Mouse (Mus musculus) liver, embryonic 14.5 days (tissue): ENCODE data around the gene Kcnma1. TPM values are rescaled to one million over a fixed set of nuclear protein-coding genes. Genes with fewer than 3 reads are reported as not detected.

ENCODE experiments used
- ATAC-seq: fragments of 200-750 bp; cut with Nextera tagmentation; 2 replicates; pipeline ENCODE4 v1.8.0; 2017; ENCODE audit warnings: moderate number of reproducible peaks, mild to moderate bottlenecking, moderate library complexity; ENCODE audit not compliant: insufficient read depth
- DNase-seq, 3 experiments: peaks; one replicate each; pipeline ENCODE4 v3.0.0-alpha.2; 2012 to 2013; ENCODE audit warnings: low read depth in 3 of 3, low spot score in 3 of 3
- H3K27ac ChIP-seq: fragments of 300-500 bp; sonication (generic); 2 replicates; pipeline ENCODE4 v1.5.1; 2014; ENCODE audit warnings: moderate library complexity, mild to moderate bottlenecking, control low read depth, inconsistent platforms
- H3K27me3 ChIP-seq: fragments of 300-500 bp; sonication (generic); 2 replicates; pipeline ENCODE4 v1.6.1; 2014; ENCODE audit warnings: mild to moderate bottlenecking, low read length, moderate library complexity; ENCODE audit not compliant: control insufficient read depth, insufficient read depth
- H3K36me3 ChIP-seq: fragments of 300-500 bp; sonication (generic); replicated peaks from 2 replicates; pipeline ENCODE4 v1.6.1; 2014; ENCODE audit warnings: low read depth; ENCODE audit not compliant: control insufficient read depth, insufficient read depth
- H3K4me1 ChIP-seq, 2 experiments: fragments of 200-500 bp in 1 of 2; fragments of 300-500 bp in 1 of 2; sonication (generic) in 1 of 2; replicated peaks; 2 replicates each; pipeline ENCODE4 v1.6.1; 2012 to 2014; ENCODE audit warnings: antibody characterized with exemption in 1 of 2, inconsistent platforms in 1 of 2, low read length in 1 of 2; ENCODE audit not compliant: control insufficient read depth in 2 of 2, insufficient read depth in 2 of 2
- H3K4me2 ChIP-seq: fragments of 300-500 bp; sonication (generic); 2 replicates; pipeline ENCODE4 v1.6.1; 2014; ENCODE audit warnings: low read depth, mild to moderate bottlenecking, control low read depth, moderate library complexity
- H3K4me3 ChIP-seq, 2 experiments: fragments of 200-500 bp in 1 of 2; fragments of 300-500 bp in 1 of 2; sonication (generic) in 1 of 2; 2 replicates each; pipeline ENCODE4 v1.5.1; 2012 to 2014; ENCODE audit warnings: low read depth in 2 of 2, low read length in 2 of 2, mild to moderate bottlenecking in 2 of 2, control low read depth in 1 of 2, inconsistent platforms in 1 of 2, moderate library complexity in 1 of 2; ENCODE audit not compliant: insufficient read depth in 1 of 2
- H3K9ac ChIP-seq: fragments of 300-500 bp; sonication (generic); replicated peaks from 2 replicates; pipeline ENCODE4 v1.6.1; 2014; ENCODE audit warnings: mild to moderate bottlenecking, control low read depth, moderate library complexity
- H3K9me3 ChIP-seq: fragments of 300-500 bp; sonication (generic); 2 replicates; pipeline ENCODE4 v1.6.1; 2016; ENCODE audit warnings: low read length, mixed read lengths; ENCODE audit not compliant: control insufficient read depth
- CTCF ChIP-seq: IDR thresholded peaks from 2 replicates; pipeline ENCODE4 v1.5.1; 2016; ENCODE audit warnings: antibody characterized with exemption, low read depth, control low read depth
- EP300 ChIP-seq: IDR thresholded peaks from 2 replicates; pipeline ENCODE4 v1.6.1; 2016; ENCODE audit warnings: antibody characterized with exemption, low read depth
- WGBS: fragments of 180-500 bp; shearing (Covaris S2); extraction: QIAGEN DNeasy Blood & Tissue Kit; methylation state at CpG from one replicate; pipeline ENCODE4 v1.1.7; 2014; ENCODE audit not compliant: insufficient replicate concordance; 5-methylcytosine and 5-hydroxymethylcytosine counted together
- polyA plus RNA-seq, 2 experiments: library from polyadenylated mRNA; depleted of rRNA in 1 of 2; stranded (reverse) in 1 of 2; unstranded in 1 of 2; fragments of >200 nt; fragmentation: Nextera tagmentation in 1 of 2; extraction: Ambion mirVana in 1 of 2; gene quantifications; 2 replicates each; pipeline versions ENCODE4 v1.2.1 to v1.2.3; 2012 to 2014

The Kcnma1 gene
- polyA plus RNA-seq, 2 experiments, result 0.03 TPM; not detected in 1

DNA sequence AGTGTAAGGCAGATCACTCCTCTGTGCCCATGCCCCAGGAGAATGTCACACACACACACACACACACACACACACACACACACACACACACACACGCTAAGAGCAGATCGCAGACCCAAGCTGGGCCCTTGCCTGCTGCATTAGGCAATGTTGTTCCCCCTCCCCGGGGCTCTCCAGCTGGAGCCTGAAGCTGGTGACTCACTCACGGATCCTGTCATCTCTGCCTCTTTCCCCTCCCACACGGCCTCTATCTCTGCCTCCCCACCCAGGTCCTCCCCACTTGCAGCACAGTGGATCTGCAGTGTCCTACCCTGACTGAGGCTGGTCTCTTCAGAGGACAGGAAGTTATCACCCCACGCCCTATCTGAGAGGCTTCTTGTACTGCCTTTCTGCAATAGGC is 128.8 kb downstream of the Kcnma1 start:
- no peaks in the 10 kb centered on the region for H3K27me3 ChIP-seq
- H3K4me2 ChIP-seq, result no peak overlapping the region
- H3K36me3 ChIP-seq, result no peaks in the 10 kb centered on the region
- no peaks in the 10 kb centered on the region for H3K9me3 ChIP-seq
- WGBS, result 30% methylated on average over 6 of the region's 6 CpGs
- no peak overlapping the region for H3K9ac ChIP-seq
- no peak for DNase-seq
- no peaks in the 10 kb centered on the region for H3K4me1 ChIP-seq
- ATAC-seq, result no peak
- H3K27ac ChIP-seq, result no peak overlapping the region
- H3K4me3 ChIP-seq, result no peak overlapping the region
- TF ChIP-seq EP300 (no peak), CTCF (no peak)

- no peaks in the 10 kb centered on the region for H3K9me3 ChIP-seq
Observed at GRCm38 (mm10) chr14:23885071-23885470, 129.2 kb downstream of the Kcnma1 start.

GRCm38 (mm10) chr14:23882001-23882400 is 132.3 kb downstream of the Kcnma1 start:
- H3K27ac ChIP-seq, result no peak overlapping the region
- H3K4me3 ChIP-seq, result no peak overlapping the region
- H3K27me3 ChIP-seq, result no peaks in the 10 kb centered on the region
- H3K4me1 ChIP-seq, result no peaks in the 10 kb centered on the region
- H3K9ac ChIP-seq, result no peak overlapping the region
- TF ChIP-seq EP300 (no peak), CTCF (no peak)
- WGBS, result 18% methylated on average over 1 of the region's 1 CpGs
- ATAC-seq (no peak), DNase-seq (no peak)
- H3K36me3 ChIP-seq, result no peaks in the 10 kb centered on the region
- H3K4me2 ChIP-seq, result no peak overlapping the region
- H3K9me3 ChIP-seq, result no peaks in the 10 kb centered on the region

More at GRCm38 (mm10) chr14:23885071-23885470, 129.2 kb downstream of the Kcnma1 start:
- Histone ChIP-seq H3K27ac (no peak overlapping the region), H3K4me2 (no peak overlapping the region), H3K4me1 (no peaks in the 10 kb centered on the region), H3K27me3 (no peaks in the 10 kb centered on the region), H3K9ac (no peak overlapping the region), H3K4me3 (no peak overlapping the region), H3K36me3 (no peaks in the 10 kb centered on the region)
- ATAC-seq (no peak), DNase-seq (no peak)
- TF ChIP-seq CTCF, result no peak
- TF ChIP-seq EP300, result no peak
- WGBS, result 68% methylated on average over 4 of the region's 4 CpGs

GRCm38 (mm10) chr14:23879331-23879730 is 135.0 kb downstream of the Kcnma1 start:
- no peaks in the 10 kb centered on the region for H3K4me1 ChIP-seq
- no peak for DNase-seq

GRCm38 (mm10) chr14:23877561-23877960 is 136.7 kb downstream of the Kcnma1 start:
- no peaks in the 10 kb centered on the region for H3K4me1 ChIP-seq
- DNase-seq (no peak), ATAC-seq (no peak)
- H3K27ac ChIP-seq, result no peak overlapping the region
- WGBS, result 59% methylated on average over 5 of the region's 5 CpGs
- H3K27me3 ChIP-seq, result no peaks in the 10 kb centered on the region
- H3K4me3 ChIP-seq, result no peak overlapping the region
- H3K9me3 ChIP-seq, result no peaks in the 10 kb centered on the region
- H3K9ac ChIP-seq, result no peak overlapping the region
- H3K4me2 ChIP-seq, result no peak overlapping the region
- H3K36me3 ChIP-seq, result no peaks in the 10 kb centered on the region
- TF ChIP-seq CTCF, result no peak
- no peak for TF ChIP-seq EP300

More at GRCm38 (mm10) chr14:23879331-23879730, 135.0 kb downstream of the Kcnma1 start:
- no peak overlapping the region for H3K4me3 ChIP-seq
- no peaks in the 10 kb centered on the region for H3K27me3 ChIP-seq
- TF ChIP-seq CTCF, result no peak
- no peak for TF ChIP-seq EP300
- no peaks in the 10 kb centered on the region for H3K36me3 ChIP-seq
- no peak for ATAC-seq
- no peak overlapping the region for H3K4me2 ChIP-seq
- H3K9me3 ChIP-seq, result no peaks in the 10 kb centered on the region
- 35% methylated on average over 3 of the region's 3 CpGs for WGBS
- no peak overlapping the region for H3K27ac ChIP-seq
- H3K9ac ChIP-seq, result no peak overlapping the region
